Mouse (Mus musculus): Measurements from ENCODE around the gene 6430548M08Rik. TPM values are rescaled to one million over a fixed set of nuclear protein-coding genes. Genes with fewer than 3 reads are reported as not detected.
A peak's percentile ranks its signal among the peaks of the same experiment; 100 is the strongest.

6430548M08Rik gene
- total RNA-seq, 2 experiments from 2014 or later: 3.6 to 9.0 TPM

GRCm38 (mm10) chr8:120211345-120211744, 97.4 kb downstream of the 6430548M08Rik start:
- peak; percentile 42 for ATAC-seq (replicated peaks; ENCODE audit: poor library complexity, severe bottlenecking)

- ATAC-seq (replicated peaks; ENCODE audit: poor library complexity, severe bottlenecking): no peak
These were observed 98.6 kb downstream of the 6430548M08Rik start for GRCm38 (mm10) chr8:120212596-120212995.

- no peak for ATAC-seq (replicated peaks; ENCODE audit: poor library complexity, severe bottlenecking)
These were observed 99.3 kb downstream of the 6430548M08Rik start for GRCm38 (mm10) chr8:120213229-120213628.

GRCm38 (mm10) chr8:120213939-120214338, 100.0 kb downstream of the 6430548M08Rik start:
- ATAC-seq (replicated peaks; ENCODE audit: poor library complexity, severe bottlenecking): no peak

Other genes starting within 250 kb of the 6430548M08Rik start
- gene Usp10, start 203.8 kb upstream of the 6430548M08Rik start, total RNA-seq (2014; fragmentation: Nextera tagmentation): 91.5 and 110 TPM in 2 replicates
- 56.4 and 69.3 TPM in 2 replicates for gene Usp10, start 203.8 kb upstream of the 6430548M08Rik start, total RNA-seq (2017)
- gene Gm20388, start 203.3 kb upstream of the 6430548M08Rik start, total RNA-seq (2014; fragmentation: Nextera tagmentation): 7.1 and 23.8 TPM in 2 replicates
- gene Gm20388, start 203.3 kb upstream of the 6430548M08Rik start, total RNA-seq (2017): 18.5 and 25.8 TPM in 2 replicates
- not detected in 2 replicates for gene Crispld2, start 121.7 kb upstream of the 6430548M08Rik start, total RNA-seq (2014; fragmentation: Nextera tagmentation)
- 0.73 and 1.7 TPM in 2 replicates for gene Crispld2, start 121.7 kb upstream of the 6430548M08Rik start, total RNA-seq (2017)
- gene Zdhhc7, start 12.7 kb upstream of the 6430548M08Rik start, total RNA-seq (2014; fragmentation: Nextera tagmentation): 19.5 and 24.3 TPM in 2 replicates
- gene Zdhhc7, start 12.7 kb upstream of the 6430548M08Rik start, total RNA-seq (2017): 14.5 and 21.1 TPM in 2 replicates
- not detected in 2 replicates for gene Fam92b, start 63.3 kb downstream of the 6430548M08Rik start, total RNA-seq (2014; fragmentation: Nextera tagmentation)
- not detected in 2 replicates for gene Fam92b, start 63.3 kb downstream of the 6430548M08Rik start, total RNA-seq (2017)
- 32.7 and 40.9 TPM in 2 replicates for gene Gse1, start 114.3 kb downstream of the 6430548M08Rik start, total RNA-seq (2014; fragmentation: Nextera tagmentation)
- 6.9 and 8.4 TPM in 2 replicates for gene Gse1, start 114.3 kb downstream of the 6430548M08Rik start, total RNA-seq (2017)

Data from granulocyte monocyte progenitor cell, adult 5-6 weeks (primary cell).